Mouse (Mus musculus) T-helper 2 cell (primary cell): ENCODE measurements around the gene 4930447F04Rik.

Source experiments
- in situ Hi-C: fragments of 300-600 bp; cut with MboI, MseI; formaldehyde crosslinking; loops from one replicate; pipeline ENCODE4 v1.15.1; 2025; ENCODE audit warnings: high pct_unique_total_duplicates

The 4930447F04Rik gene

GRCm38 (mm10) chrX:66304124-66304523, at the start of gene 4930447F04Rik:
Gene 4930447F04Rik, minus strand, starts transcription at chrX:66304224.
- in situ Hi-C loops = no loop called here
